Mouse (Mus musculus) intestine, embryonic 15.5 days (tissue): ENCODE data around the gene Cpne9. TPM values are rescaled to one million over a fixed set of nuclear protein-coding genes. Genes with fewer than 3 reads are reported as not detected.
"Not testable (repeated sequence)": the region's sequence is repeated elsewhere in the genome, so short reads cannot be mapped to it uniquely, and the experiment has no call there.

Source experiments
- ATAC-seq: fragments of 200-750 bp; cut with Nextera tagmentation; 2 replicates; pipeline ENCODE4 v1.8.0; 2017; ENCODE audit warnings: moderate TSS enrichment, moderate library complexity
- H3K27ac ChIP-seq: fragments of 300-500 bp; sonication (generic); 2 replicates; pipeline ENCODE4 v1.5.1; 2015; ENCODE audit warnings: mild to moderate bottlenecking, inconsistent platforms
- H3K27me3 ChIP-seq: fragments of 300-500 bp; sonication (generic); replicated peaks from 2 replicates; pipeline ENCODE4 v1.6.1; 2015; ENCODE audit warnings: inconsistent platforms
- H3K36me3 ChIP-seq: fragments of 300-500 bp; sonication (generic); 2 replicates; pipeline ENCODE4 v1.6.1; 2015; ENCODE audit warnings: inconsistent platforms
- H3K4me1 ChIP-seq: fragments of 300-500 bp; sonication (generic); replicated peaks from 2 replicates; pipeline ENCODE4 v1.6.1; 2015; ENCODE audit warnings: inconsistent platforms
- H3K4me2 ChIP-seq: fragments of 300-500 bp; sonication (generic); replicated peaks from 2 replicates; pipeline ENCODE4 v1.6.1; 2015; ENCODE audit warnings: mild to moderate bottlenecking, inconsistent platforms
- H3K4me3 ChIP-seq: fragments of 300-500 bp; sonication (generic); replicated peaks from 2 replicates; pipeline ENCODE4 v1.5.1; 2015; ENCODE audit warnings: inconsistent platforms
- H3K9ac ChIP-seq: fragments of 300-500 bp; sonication (generic); 2 replicates; pipeline ENCODE4 v1.6.1; 2015; ENCODE audit warnings: inconsistent platforms
- H3K9me3 ChIP-seq: fragments of 300-500 bp; sonication (generic); 2 replicates; pipeline ENCODE4 v1.6.1; 2016; ENCODE audit warnings: inconsistent platforms
- WGBS: fragments of 180-500 bp; shearing (Covaris S2); methylation state at CpG from one replicate; pipeline ENCODE4 v1.1.7; 2015; 5-methylcytosine and 5-hydroxymethylcytosine counted together
- polyA plus RNA-seq: library from polyadenylated mRNA; unstranded; fragments of >200 nt; fragmentation: Nextera tagmentation; extraction: Ambion mirVana; gene quantifications from 2 replicates; pipeline ENCODE4 v1.2.1, GENCODE M21; 2015

Gene Cpne9
- polyA plus RNA-seq, 1 experiment from 2014 or later, result 0.14 TPM

DNA sequence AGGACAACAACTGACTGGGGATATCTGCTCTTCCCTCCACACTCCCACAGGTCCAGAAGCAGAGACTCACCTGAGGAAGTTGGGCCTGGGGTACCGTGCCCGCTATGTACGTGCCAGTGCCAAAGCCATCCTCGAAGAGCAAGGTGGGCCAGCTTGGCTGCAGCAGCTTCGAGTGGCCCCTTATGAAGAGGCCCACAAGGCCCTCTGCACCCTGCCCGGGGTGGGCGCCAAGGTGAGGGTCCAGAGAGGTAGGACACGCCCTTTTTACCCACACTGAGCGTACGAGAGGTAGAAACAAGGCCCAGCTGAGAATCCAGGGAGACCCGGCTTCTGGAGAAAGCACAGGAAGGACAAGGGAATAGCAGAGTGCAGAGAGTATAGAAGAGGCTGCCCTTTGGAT, 49.6 kb downstream of the Cpne9 start:
- no peak for ATAC-seq
- no peak overlapping the region for H3K4me3 ChIP-seq

DNA sequence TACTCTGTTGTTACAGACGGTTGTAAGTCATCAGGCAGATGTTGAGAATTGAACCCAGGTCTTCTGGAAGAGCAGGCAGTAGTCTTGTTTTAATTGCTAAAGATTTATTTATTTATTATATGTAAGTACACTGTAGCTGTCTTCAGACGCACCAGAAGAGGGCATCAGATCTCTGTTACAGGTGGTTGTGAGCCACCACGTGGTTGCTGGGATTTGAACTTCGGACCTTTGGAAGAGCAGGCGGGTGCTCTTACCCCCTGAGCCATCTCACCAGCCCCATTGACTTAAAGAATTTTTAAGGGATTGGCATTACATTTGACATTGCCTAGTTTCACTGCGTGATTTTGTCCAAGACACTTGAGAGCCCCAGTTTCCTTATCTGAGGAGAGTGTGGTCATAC, 50.6 kb downstream of the Cpne9 start:
- not testable (repeated sequence) for H3K27me3 ChIP-seq, H3K9me3 ChIP-seq, H3K4me3 ChIP-seq, H3K4me2 ChIP-seq, H3K9ac ChIP-seq
- peak; percentile 14; the same call in 1 of the 2 replicates for ATAC-seq
- Histone ChIP-seq H3K27ac (peak overlapping the region; percentile 62; the same call in 1 of the 2 replicates), H3K36me3 (peaks cover 20% of the 10 kb centered on the region; the same call in 1 of the 2 replicates), H3K4me1 (peaks cover 13% of the 10 kb centered on the region; the same call in 1 of the 2 replicates)
- 62% methylated on average over 6 of the region's 6 CpGs for WGBS

More for the DNA sequence above, 49.6 kb downstream of the Cpne9 start:
- Histone ChIP-seq H3K9ac (no peak overlapping the region), H3K27ac (no peak overlapping the region), H3K4me2 (no peak overlapping the region), H3K9me3 (no peaks in the 10 kb centered on the region), H3K27me3 (no peaks in the 10 kb centered on the region), H3K36me3 (peaks cover 20% of the 10 kb centered on the region; the same call in 1 of the 2 replicates), H3K4me1 (peaks cover 13% of the 10 kb centered on the region; the same call in 1 of the 2 replicates)
- WGBS, result 88% methylated on average over 11 of the region's 11 CpGs

DNA sequence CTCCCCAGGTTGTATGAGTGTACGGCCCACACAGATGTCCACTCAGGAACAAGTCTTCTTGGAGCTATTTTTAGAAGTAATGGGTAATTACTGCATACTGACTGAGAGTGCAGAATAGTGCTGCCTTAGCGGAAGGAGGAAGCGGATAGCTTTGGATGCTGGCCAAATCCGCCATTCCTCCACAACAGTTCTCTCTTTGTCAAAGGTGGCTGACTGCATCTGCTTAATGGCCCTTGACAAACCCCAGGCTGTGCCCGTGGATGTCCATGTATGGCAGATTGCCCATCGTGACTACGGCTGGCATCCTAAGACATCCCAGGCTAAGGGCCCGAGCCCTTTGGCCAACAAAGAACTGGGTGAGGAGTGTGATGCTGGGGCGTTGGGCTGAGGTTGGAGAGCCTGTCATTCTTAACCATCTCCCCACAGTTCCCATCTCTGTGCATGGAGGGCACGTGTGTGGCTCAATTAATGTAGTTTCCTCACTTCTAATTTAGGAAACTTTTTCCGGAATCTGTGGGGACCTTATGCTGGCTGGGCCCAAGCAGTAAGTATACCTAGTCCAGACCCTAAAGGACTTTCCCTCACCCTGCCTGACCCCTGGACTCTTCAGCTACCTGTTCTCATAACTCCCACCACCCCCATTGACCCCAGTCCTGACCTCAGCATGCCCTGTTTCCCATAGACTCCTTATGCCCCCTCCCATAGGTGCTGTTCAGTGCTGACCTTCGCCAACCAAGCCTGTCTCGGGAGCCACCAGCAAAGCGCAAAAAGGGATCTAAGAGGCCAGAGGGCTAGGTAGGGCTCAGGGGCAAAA, 51.2 kb downstream of the Cpne9 start:
- peak; percentile 78 for ATAC-seq

DNA sequence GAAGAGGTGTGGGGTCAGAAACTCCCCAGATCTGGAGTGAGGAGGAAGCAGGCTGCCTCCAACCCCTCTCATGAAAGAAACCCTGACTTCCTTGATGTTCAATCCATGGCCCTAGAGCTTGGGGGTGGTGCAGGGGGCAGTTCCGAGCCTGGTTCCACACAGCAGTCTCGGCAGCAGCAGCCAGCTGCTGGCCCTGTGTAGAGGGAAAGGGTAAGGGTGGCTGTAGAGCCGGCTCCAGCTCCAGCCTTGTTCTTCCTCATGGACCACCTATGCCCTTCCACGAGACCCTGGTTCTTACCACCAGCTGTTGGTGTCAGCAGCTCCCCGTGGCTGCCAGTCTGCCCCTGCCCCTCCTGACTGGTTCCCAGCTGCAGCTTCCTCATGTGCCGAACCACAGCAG, 52.1 kb downstream of the Cpne9 start:
- ATAC-seq, result 0 out of 2 replicates have a peak, but pooled peaks have one; percentile 21

More for the DNA sequence above, 51.2 kb downstream of the Cpne9 start:
- peak overlapping the region; percentile 62 for H3K27ac ChIP-seq
- no peak overlapping the region for H3K4me2 ChIP-seq
- no peak overlapping the region for H3K9ac ChIP-seq
- H3K4me3 ChIP-seq, result no peak overlapping the region
- H3K9me3 ChIP-seq, result no peaks in the 10 kb centered on the region
- 59% methylated on average over 14 of the region's 14 CpGs for WGBS
- H3K4me1 ChIP-seq, result peaks cover 12% of the 10 kb centered on the region; the same call in 1 of the 2 replicates
- H3K36me3 ChIP-seq, result peaks cover 20% of the 10 kb centered on the region; the same call in 1 of the 2 replicates
- H3K27me3 ChIP-seq, result no peaks in the 10 kb centered on the region

DNA sequence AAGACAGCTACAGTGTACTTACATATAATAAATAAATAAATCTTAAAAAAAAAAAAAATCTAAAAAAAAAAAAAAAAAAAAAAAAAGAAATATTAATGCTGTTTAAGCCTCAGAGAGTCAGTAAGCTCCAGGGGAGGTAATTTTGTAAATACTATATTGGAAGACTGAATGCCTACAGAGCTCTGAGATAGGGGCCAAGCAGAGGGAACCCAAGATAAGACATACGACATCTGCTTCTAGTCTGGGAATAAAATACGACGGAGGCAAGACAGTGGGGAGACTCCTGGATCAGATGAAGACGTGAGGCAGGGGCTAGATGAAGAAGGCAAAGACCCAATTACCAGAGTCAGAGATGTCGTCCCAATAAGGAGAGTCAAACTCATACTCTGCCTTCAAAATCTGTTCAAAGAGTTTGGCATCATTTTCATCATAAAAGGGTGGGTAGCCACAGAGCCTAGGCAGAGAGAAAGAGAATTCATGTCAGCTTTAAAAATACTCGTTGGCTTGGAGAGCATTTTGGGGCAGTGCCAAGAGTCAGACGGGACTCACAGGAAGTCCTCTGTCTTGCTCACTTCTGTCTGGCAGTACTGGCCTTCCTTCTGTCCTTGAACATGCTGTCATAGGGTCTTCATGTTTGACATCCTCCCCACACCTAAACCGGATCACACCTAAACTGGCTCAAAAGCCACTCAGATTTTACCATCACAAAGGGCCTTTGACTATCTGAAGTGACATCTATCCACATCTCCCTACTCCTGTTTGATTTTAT, 54.9 kb downstream of the Cpne9 start:
- peaks cover 29% of the 10 kb centered on the region; the same call in 1 of the 2 replicates for H3K36me3 ChIP-seq
- WGBS, result 65% methylated on average over 8 of the region's 8 CpGs

More for the DNA sequence above, 52.1 kb downstream of the Cpne9 start:
- Histone ChIP-seq H3K27ac (0 out of 2 replicates have a peak overlapping the region, but pooled peaks have one; percentile 30), H3K4me2 (no peak overlapping the region), H3K4me1 (peaks cover 11% of the 10 kb centered on the region; the same call in 1 of the 2 replicates), H3K9ac (no peak overlapping the region), H3K9me3 (no peaks in the 10 kb centered on the region), H3K36me3 (peaks cover 23% of the 10 kb centered on the region; the same call in 1 of the 2 replicates), H3K4me3 (no peak overlapping the region), H3K27me3 (no peaks in the 10 kb centered on the region)
- 76% methylated on average over 6 of the region's 6 CpGs for WGBS

DNA sequence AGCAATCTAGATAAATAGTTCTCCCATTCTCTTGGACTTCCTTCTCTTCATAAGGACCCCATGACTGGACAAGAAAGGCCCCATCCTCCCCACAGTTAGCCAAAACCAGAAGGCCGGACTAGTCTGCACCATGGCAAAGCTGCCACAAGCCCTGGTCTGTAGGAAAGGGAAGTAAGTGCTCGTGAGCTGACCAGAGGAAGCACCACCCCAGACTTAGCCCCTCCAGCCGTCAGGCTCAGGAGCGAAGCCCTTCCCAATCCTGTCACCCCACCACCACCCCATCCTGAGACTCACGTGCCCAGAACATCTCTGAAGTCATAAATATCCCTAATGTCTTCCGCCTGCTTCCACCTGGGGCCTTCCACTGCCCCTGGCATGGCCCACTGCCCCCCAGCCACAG, 59.5 kb downstream of the Cpne9 start:
- H3K36me3 ChIP-seq, result 0 out of 2 replicates have a peak, but pooled peaks cover 12% of the 10 kb centered on the region
- no peak for ATAC-seq
- H3K9me3 ChIP-seq, result no peaks in the 10 kb centered on the region
- peaks cover 20% of the 10 kb centered on the region for H3K4me1 ChIP-seq
- no peak overlapping the region for H3K9ac ChIP-seq
- no peaks in the 10 kb centered on the region for H3K27me3 ChIP-seq
- no peak overlapping the region for H3K4me3 ChIP-seq
- no peak overlapping the region for H3K27ac ChIP-seq
- H3K4me2 ChIP-seq, result peak overlapping the region; percentile 6; the same call in 1 of the 2 replicates
- WGBS, result 75% methylated on average over 6 of the region's 6 CpGs

More for the DNA sequence above, 54.9 kb downstream of the Cpne9 start:
- no peak overlapping the region for H3K9ac ChIP-seq
- no peak overlapping the region for H3K4me3 ChIP-seq
- H3K4me2 ChIP-seq, result no peak overlapping the region
- H3K27ac ChIP-seq, result no peak overlapping the region
- H3K4me1 ChIP-seq, result peaks cover 12% of the 10 kb centered on the region
- no peaks in the 10 kb centered on the region for H3K27me3 ChIP-seq
- no peaks in the 10 kb centered on the region for H3K9me3 ChIP-seq
- no peak for ATAC-seq

DNA sequence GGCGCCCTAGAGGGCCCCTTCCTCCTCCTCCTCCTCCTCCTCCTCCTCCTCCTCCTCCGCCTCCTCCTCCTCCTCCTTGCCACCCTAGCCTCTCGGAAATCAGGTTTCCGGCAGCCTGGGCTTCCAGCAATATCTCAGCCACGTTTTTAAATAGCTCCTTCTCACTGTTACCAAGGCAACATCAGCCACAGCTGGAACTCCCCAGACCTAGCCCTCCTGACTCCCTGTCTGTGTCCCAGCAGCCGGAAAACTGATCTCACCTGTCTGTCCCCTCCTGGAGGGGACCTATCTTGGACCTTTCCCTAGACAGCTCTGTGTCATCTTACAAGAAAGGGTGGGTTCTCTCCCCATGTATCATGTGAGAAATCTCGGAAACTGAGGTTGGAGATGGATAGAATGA, 60.2 kb downstream of the Cpne9 start:
- Histone ChIP-seq H3K4me3 (no peak overlapping the region), H3K27ac (no peak overlapping the region), H3K27me3 (no peaks in the 10 kb centered on the region), H3K36me3 (0 out of 2 replicates have a peak, but pooled peaks cover 12% of the 10 kb centered on the region), H3K4me1 (peaks cover 20% of the 10 kb centered on the region), H3K4me2 (peak overlapping the region; percentile 84), H3K9me3 (no peaks in the 10 kb centered on the region), H3K9ac (no peak overlapping the region)
- WGBS, result 35% methylated on average over 5 of the region's 7 CpGs
- ATAC-seq, result no peak

DNA sequence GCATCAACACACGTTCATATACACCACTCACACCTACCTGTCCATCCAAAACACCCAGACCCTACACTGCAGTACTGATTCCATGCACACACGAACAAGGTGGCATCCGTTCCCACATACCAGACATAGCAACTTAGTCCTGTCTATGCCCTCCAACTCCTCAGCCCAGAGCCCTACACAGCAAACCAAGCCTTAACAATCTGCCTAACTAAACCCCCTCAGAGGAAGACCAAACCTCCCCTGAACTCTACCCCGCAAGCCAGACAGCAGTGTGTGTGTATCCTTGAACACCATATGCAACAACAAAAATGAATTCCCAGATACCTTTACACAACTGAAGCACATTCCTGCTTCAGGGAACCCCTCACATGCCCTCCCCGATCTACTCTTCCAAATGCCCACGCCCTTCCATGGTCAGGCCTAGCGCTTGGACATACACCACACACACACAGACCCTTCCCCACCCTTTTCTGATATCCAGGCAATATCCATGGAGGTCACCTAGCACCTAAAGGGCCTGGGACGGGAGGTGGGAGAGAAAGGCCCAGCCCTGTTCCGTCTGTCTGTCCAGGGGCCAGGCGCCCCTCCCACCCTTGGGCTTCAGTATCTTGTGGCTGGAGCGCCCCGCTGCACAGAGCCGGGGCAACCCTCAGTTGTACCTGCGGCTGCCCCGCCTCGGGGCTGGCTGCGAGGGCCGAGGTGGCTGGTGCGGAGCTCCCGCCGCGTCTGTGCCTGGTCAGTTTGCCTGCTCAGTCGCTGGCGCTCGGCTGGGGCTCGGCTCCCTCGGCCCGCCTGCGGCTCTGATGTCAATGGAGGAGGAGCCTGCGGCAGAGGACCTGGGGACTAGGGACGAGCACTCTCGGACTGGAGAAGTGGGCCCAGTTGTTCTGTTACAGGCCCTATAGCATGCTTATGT, 61.3 kb downstream of the Cpne9 start, which contains the start of gene Camk1:
Gene Camk1, minus strand, starts transcription at position 808 of the 916 bp plus-strand sequence.
- peak; percentile 94 for ATAC-seq
- H3K4me1 ChIP-seq, result peaks cover 20% of the 10 kb centered on the region
- no peaks in the 10 kb centered on the region for H3K9me3 ChIP-seq
- H3K9ac ChIP-seq, result peak within 1 kb of the TSS; percentile 94
- WGBS, result 11% methylated on average over 32 of the region's 32 CpGs
- H3K27me3 ChIP-seq, result no peaks in the 10 kb centered on the region
- peak within 1 kb of the TSS; percentile 72 for H3K4me3 ChIP-seq
- H3K27ac ChIP-seq, result peak within 1 kb of the TSS; percentile 49
- H3K4me2 ChIP-seq, result peak within 1 kb of the TSS; percentile 84
- 0 out of 2 replicates have a peak, but pooled peaks cover 12% of the 10 kb centered on the region for H3K36me3 ChIP-seq

DNA sequence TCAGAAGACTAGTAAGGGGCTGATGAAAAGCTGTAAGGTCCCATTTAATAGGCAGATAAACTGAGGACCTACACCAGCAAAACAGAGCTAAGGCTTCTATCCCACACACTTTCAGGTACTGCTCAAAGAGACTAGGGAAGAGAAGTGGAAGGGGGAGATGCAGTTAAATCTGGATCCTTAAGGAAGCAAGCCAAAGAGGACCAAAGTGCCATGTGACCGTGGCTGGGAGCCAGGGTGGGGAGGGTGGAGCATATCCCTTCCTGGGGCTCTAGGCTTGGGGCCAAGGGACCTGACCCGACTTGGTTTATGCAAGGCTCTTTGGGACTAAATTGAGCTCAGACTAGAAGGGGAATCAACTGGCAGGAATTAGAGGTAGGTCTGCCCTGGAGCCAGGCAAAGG, 62.2 kb downstream of the Cpne9 start:
- peak; percentile 7; the same call in 1 of the 2 replicates for ATAC-seq
- no peak overlapping the region for H3K27ac ChIP-seq

DNA sequence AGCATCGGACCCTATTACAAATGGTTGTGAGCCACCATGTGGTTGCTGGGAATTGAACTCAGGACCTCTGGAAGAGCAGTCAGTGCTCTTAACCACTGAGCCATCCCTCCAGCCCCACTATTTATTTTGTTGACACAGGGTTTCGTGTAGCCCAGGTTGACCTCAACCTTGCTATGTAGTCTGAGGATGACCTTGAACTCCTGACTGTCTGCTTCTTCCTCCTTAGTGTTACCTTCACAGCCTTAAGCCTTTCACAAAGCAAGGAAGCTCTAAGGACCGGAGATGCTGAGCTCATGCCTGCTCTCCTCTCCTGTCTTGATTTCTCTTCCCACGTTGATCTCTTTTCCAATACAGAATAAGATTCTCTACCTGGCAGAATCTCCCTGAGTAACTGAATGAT, 64.8 kb downstream of the Cpne9 start:
- Histone ChIP-seq H3K27me3 (no peaks in the 10 kb centered on the region), H3K9ac (no peak overlapping the region), H3K27ac (no peak overlapping the region), H3K4me1 (peaks cover 16% of the 10 kb centered on the region), H3K9me3 (no peaks in the 10 kb centered on the region), H3K4me3 (no peak overlapping the region), H3K4me2 (no peak overlapping the region), H3K36me3 (no peaks in the 10 kb centered on the region)
- 66% methylated on average over 4 of the region's 4 CpGs for WGBS
- no peak for ATAC-seq

More for the DNA sequence above, 62.2 kb downstream of the Cpne9 start:
- Histone ChIP-seq H3K4me3 (peak overlapping the region; percentile 72; the same call in 1 of the 2 replicates), H3K9ac (no peak overlapping the region), H3K4me2 (peak overlapping the region; percentile 84), H3K27me3 (no peaks in the 10 kb centered on the region), H3K4me1 (peaks cover 20% of the 10 kb centered on the region), H3K36me3 (0 out of 2 replicates have a peak, but pooled peaks cover 8% of the 10 kb centered on the region), H3K9me3 (no peaks in the 10 kb centered on the region)
- WGBS, result 39% methylated on average over 2 of the region's 2 CpGs

DNA sequence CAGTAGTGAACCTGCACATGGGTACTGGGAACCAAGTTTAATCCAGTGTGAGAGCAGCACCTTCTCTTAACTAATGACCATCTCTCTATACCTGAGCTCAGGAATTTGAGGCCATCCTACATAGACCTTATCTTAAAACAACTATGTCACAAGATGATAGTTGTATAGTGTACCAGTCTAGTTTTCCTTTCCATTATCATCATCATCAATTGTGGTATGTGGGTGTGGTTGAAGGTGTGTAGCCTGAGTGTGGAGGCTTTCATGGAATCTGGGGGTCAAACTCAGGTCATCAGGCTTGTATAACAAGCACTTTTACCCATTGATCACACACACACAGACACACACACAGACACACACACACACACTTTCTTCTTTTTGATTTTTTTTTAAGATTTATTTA, 68.4 kb downstream of the Cpne9 start:
- Histone ChIP-seq H3K9me3 (no peaks in the 10 kb centered on the region), H3K9ac (no peak overlapping the region), H3K27ac (no peak overlapping the region), H3K4me3 (no peak overlapping the region), H3K27me3 (no peaks in the 10 kb centered on the region), H3K4me1 (no peaks in the 10 kb centered on the region), H3K36me3 (no peaks in the 10 kb centered on the region), H3K4me2 (no peak overlapping the region)
- peak; percentile 69 for ATAC-seq
